Comparison of ENCODE assay signal across 10 mouse cellular contexts in the genomic region with DNA sequence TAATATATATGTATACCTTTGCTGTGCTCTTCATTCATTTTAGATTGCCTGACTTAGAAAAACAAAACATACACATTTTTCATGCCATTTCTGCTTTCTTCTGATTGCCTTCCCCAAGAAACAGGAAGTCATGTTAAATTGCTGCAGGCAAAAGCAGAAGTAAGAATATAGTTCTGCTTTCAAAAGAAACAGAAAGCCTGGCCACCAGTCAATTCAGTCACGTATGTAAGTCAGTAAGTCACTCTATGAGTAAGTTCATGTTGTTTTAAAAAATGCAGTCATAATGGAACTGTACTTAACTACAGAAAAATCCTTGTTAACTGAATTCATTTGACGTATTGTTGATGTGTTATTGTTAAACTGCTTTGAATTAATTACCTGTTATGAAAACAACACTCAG.
A peak's percentile ranks its signal among the peaks of the same experiment; 100 is the strongest.
DNase-seq lines count a peak whose midpoint lies in the region; ATAC-seq and TF ChIP-seq lines count a peak whose summit lies in the region.
"Had no signal": no experiment of that assay in that cellular context is flagged by ENCODE, and none has a peak within 500 bp of the region (broad histone marks: within the 10 kb centered on the region; RNA-seq: fewer than 3 reads in every experiment).

No protein-coding gene starts in this region.

- no peak for TF ChIP-seq CTCF in lung, postnatal 0 days (IDR thresholded peaks at IDR 0.05)
- TF ChIP-seq CTCF in left cerebral cortex, adult 2 months (IDR thresholded peaks at IDR 0.05), result no peak

- no peaks in the 10 kb centered on the region for H3K4me1 ChIP-seq in lung, postnatal 0 days (ENCODE audit: insufficient read depth, low read depth, low read length)

- no peaks in the 10 kb centered on the region for H3K36me3 ChIP-seq in lung, postnatal 0 days (ENCODE audit: insufficient read depth, low read length)
- no peaks in the 10 kb centered on the region; the same call in 1 of the 2 replicates for H3K36me3 ChIP-seq in splenic B cell, adult 2 months (ENCODE audit: control insufficient read depth, insufficient read depth, low read length, poor library complexity, severe bottlenecking)

- intact Hi-C loops in left cerebral cortex, adult 2 months (cut with DNase I), result no loop called here

- H3K27me3 ChIP-seq in lung, postnatal 0 days (replicated peaks; ENCODE audit: insufficient read depth, low read length), result no peaks in the 10 kb centered on the region
- H3K27me3 ChIP-seq in splenic B cell, adult 2 months (ENCODE audit: control insufficient read depth, insufficient read depth, low read length, poor library complexity, severe bottlenecking), result no peaks in the 10 kb centered on the region

- no peak overlapping the region for H3K9ac ChIP-seq in lung, postnatal 0 days (replicated peaks; ENCODE audit: low read depth)

- no peak for TF ChIP-seq EP300 in lung, postnatal 0 days (IDR thresholded peaks at IDR 0.05)

- no peak overlapping the region for H3K4me2 ChIP-seq in lung, postnatal 0 days (replicated peaks; ENCODE audit: low read depth, low read length)
- H3K4me2 ChIP-seq: midbrain, embryonic 11.5 days had no signal

- H3K4me3 ChIP-seq in lung, postnatal 0 days (ENCODE audit: low read depth, low read length), result no peak overlapping the region
- H3K4me3 ChIP-seq in left cerebral cortex, adult 2 months, result no peak overlapping the region

- 57% methylated on average over 2 of the region's 2 CpGs for WGBS in lung, postnatal 0 days

- DNase-seq in gastrocnemius, adult 18-20 months (ENCODE audit: low spot score), result peak; percentile 19
- no peak for DNase-seq in gastrocnemius, postnatal 25 days
- peak; percentile 22 to 29 for DNase-seq in right cerebral cortex, postnatal 10 days (ENCODE audit: low spot score in 2 of 2)
- no peak for DNase-seq in right cerebral cortex, postnatal 25 days
- DNase-seq in lung, postnatal 0 days (ENCODE audit: low spot score), result peak; percentile 49
- peak; percentile 89 for DNase-seq in splenic B cell, adult 2 months (ENCODE audit: low read depth, low spot score)
- no peak for DNase-seq in left cerebral cortex, adult 2 months (ENCODE audit: extremely low spot score in 1 of 2, low spot score in 2 of 2)
- DNase-seq in left cerebral cortex, adult 18-20 months (ENCODE audit: low spot score in 2 of 2), result no peak
- DNase-seq: right cerebral cortex, adult 18-20 months had no signal

- H3K27ac ChIP-seq in lung, postnatal 0 days (ENCODE audit: low read length), result no peak overlapping the region
- H3K27ac ChIP-seq in left cerebral cortex, adult 2 months, result no peak overlapping the region

- no peaks in the 10 kb centered on the region for H3K9me3 ChIP-seq in lung, postnatal 0 days (ENCODE audit: low read length)

- ATAC-seq in lung, postnatal 0 days, result no peak

Comparison
In these comparisons a context has a peak if more than half of its experiments do, and no peak if none do; other contexts are left out.
1. DNase-seq: peak in gastrocnemius, adult 18-20 months (single experiment), right cerebral cortex, postnatal 10 days (2 of 2), lung, postnatal 0 days (single experiment) and splenic B cell, adult 2 months (single experiment); none in gastrocnemius, postnatal 25 days (single experiment), right cerebral cortex, postnatal 25 days (single experiment), left cerebral cortex, adult 2 months (0 of 2) and left cerebral cortex, adult 18-20 months (0 of 2).